Mouse (Mus musculus) lung, postnatal 0 days (tissue): ENCODE data around the gene Gm9268. TPM values are rescaled to one million over a fixed set of nuclear protein-coding genes. Genes with fewer than 3 reads are reported as not detected.
"Not testable (repeated sequence)": the region's sequence is repeated elsewhere in the genome, so short reads cannot be mapped to it uniquely, and the experiment has no call there.

Experiments used
- ATAC-seq: fragments of 200-750 bp; cut with Nextera tagmentation; 2 replicates; pipeline ENCODE4 v1.8.0; 2017; ENCODE audit warnings: moderate library complexity
- DNase-seq: peaks from one replicate; pipeline ENCODE4 v3.0.0-alpha.2; 2016; ENCODE audit warnings: low spot score
- H3K27ac ChIP-seq: fragments of 300-500 bp; sonication (generic); 2 replicates; pipeline ENCODE4 v1.5.1; 2014; ENCODE audit warnings: antibody characterized with exemption, mild to moderate bottlenecking, low read length, mixed read lengths
- H3K27me3 ChIP-seq: fragments of 300-500 bp; sonication (generic); replicated peaks from 2 replicates; pipeline ENCODE4 v1.6.1; 2014; ENCODE audit warnings: low read length, mixed read lengths; ENCODE audit not compliant: insufficient read depth
- H3K36me3 ChIP-seq: fragments of 300-500 bp; sonication (generic); 2 replicates; pipeline ENCODE4 v1.6.1; 2014; ENCODE audit warnings: low read length, mixed read lengths; ENCODE audit not compliant: insufficient read depth
- H3K4me1 ChIP-seq: fragments of 300-500 bp; sonication (generic); 2 replicates; pipeline ENCODE4 v1.6.1; 2014; ENCODE audit warnings: antibody characterized with exemption, low read depth, low read length, mixed read lengths; ENCODE audit not compliant: insufficient read depth
- H3K4me2 ChIP-seq: fragments of 300-500 bp; sonication (generic); replicated peaks from 2 replicates; pipeline ENCODE4 v1.6.1; 2014; ENCODE audit warnings: low read depth, mild to moderate bottlenecking, low read length, moderate library complexity, mixed read lengths
- H3K4me3 ChIP-seq: fragments of 300-500 bp; sonication (generic); 2 replicates; pipeline ENCODE4 v1.5.1; 2014; ENCODE audit warnings: low read depth, low read length
- H3K9ac ChIP-seq: fragments of 300-500 bp; sonication (generic); replicated peaks from 2 replicates; pipeline ENCODE4 v1.6.1; 2014; ENCODE audit warnings: low read depth, mild to moderate bottlenecking
- H3K9me3 ChIP-seq: fragments of 300-500 bp; sonication (generic); 2 replicates; pipeline ENCODE4 v1.6.1; 2016; ENCODE audit warnings: low read length, mixed read lengths
- CTCF ChIP-seq: IDR thresholded peaks from 2 replicates; pipeline ENCODE4 v1.5.1; 2016; ENCODE audit warnings: antibody characterized with exemption, mild to moderate bottlenecking
- EP300 ChIP-seq: IDR thresholded peaks from 2 replicates; pipeline ENCODE4 v1.6.1; 2016; ENCODE audit warnings: antibody characterized with exemption, mild to moderate bottlenecking, control low read depth
- WGBS: fragments of 180-500 bp; shearing (Covaris S2); extraction: QIAGEN DNeasy Blood & Tissue Kit; methylation state at CpG from one replicate; pipeline ENCODE4 v1.1.7; 2014; 5-methylcytosine and 5-hydroxymethylcytosine counted together
- polyA plus RNA-seq: library from polyadenylated mRNA; unstranded; fragments of >200 nt; fragmentation: Nextera tagmentation; extraction: Ambion mirVana; gene quantifications from 2 replicates; pipeline ENCODE4 v1.2.1, GENCODE M21; 2015

The Gm9268 gene
- not detected in 2 replicates for polyA plus RNA-seq

DNA sequence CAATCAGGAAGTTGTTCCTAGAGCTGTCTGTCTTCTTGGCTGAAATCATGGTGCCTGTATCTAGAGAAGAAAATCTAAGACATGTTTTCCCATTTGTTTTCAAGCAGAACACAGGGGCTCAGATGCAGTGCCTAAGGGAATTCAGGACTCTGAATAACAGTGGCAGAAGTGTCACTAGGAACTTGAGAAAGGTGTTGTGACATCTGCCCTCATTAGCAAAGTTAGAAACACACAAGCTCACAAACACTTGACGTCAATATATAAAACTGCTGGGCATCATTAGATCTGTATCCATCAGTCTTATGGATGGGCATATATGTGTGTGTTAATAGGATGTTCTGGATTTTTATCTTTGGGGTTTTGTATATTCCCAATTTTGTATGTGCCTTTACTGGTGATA is at the start of gene Gm9268:
Gm9268 (plus strand) TSS at position 301 of the 400 bp plus-strand sequence.
- not testable (repeated sequence) for H3K4me3 ChIP-seq, H3K27me3 ChIP-seq, ATAC-seq, H3K4me2 ChIP-seq, H3K9ac ChIP-seq, H3K36me3 ChIP-seq, DNase-seq, H3K27ac ChIP-seq, H3K4me1 ChIP-seq, H3K9me3 ChIP-seq
- WGBS, result no CpG with 5 or more reads among the region's 1 CpGs

GRCm38 (mm10) chr7:42980098-42980497 is 38.5 kb upstream of the Gm9268 start:
- DNase-seq (no peak), ATAC-seq (no peak)
- no peaks in the 10 kb centered on the region for H3K27me3 ChIP-seq
- no peaks in the 10 kb centered on the region for H3K4me1 ChIP-seq
- 82% methylated on average over 11 of the region's 11 CpGs for WGBS
- no peak overlapping the region for H3K4me3 ChIP-seq
- TF ChIP-seq CTCF, result no peak
- TF ChIP-seq EP300, result no peak
- no peak overlapping the region for H3K27ac ChIP-seq
- H3K9ac ChIP-seq, result no peak overlapping the region
- no peaks in the 10 kb centered on the region for H3K36me3 ChIP-seq
- peaks cover 6% of the 10 kb centered on the region; the same call in 1 of the 2 replicates for H3K9me3 ChIP-seq
- H3K4me2 ChIP-seq, result no peak overlapping the region

DNA sequence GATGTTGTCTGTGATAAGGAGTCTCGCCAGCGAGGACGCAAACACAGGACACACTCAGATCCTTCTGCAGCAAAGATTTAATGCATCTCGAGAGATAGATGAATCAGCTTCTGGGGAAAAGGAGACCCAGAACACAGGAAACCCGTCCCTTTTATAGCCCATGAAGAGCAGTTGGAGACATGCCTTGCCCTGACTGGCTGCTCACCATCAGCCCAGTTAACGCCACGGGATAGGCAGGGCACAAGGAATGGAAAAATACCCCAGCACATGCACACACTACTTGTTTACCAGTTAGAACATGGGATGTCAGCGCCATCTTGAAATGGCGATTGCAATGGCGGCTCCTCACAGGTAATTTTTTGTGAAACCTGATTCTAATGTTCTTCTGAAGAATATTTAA is 37.8 kb upstream of the Gm9268 start:
- Histone ChIP-seq H3K36me3 (no peaks in the 10 kb centered on the region), H3K4me1 (no peaks in the 10 kb centered on the region), H3K9me3 (peaks cover 6% of the 10 kb centered on the region; the same call in 1 of the 2 replicates), H3K27me3 (no peaks in the 10 kb centered on the region), H3K4me3 (no peak overlapping the region), H3K9ac (no peak overlapping the region), H3K4me2 (no peak overlapping the region), H3K27ac (no peak overlapping the region)
- no peak for ATAC-seq
- DNase-seq, result no peak
- 81% methylated on average over 10 of the region's 10 CpGs for WGBS
- TF ChIP-seq EP300 (no peak), CTCF (no peak)

DNA sequence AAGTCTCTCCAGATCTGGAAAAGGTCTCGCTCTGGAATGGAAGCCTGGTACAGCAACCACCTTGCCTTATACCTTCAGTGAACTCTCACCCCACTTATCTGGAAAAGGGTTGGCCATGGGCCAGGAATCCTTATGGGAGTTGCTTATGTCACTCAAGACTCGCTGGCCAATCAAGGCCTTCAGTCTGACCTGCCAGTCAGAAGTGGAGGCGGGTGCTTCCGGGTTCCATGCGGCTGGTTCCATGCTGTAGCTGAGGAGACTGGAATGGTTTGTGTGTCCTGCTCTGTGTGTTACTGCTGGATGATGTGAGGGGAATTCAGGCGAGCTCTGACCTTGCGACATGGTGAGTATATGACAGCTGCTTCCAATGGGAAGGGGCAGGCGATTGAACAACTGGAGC is 59.3 kb downstream of the Gm9268 start:
- no peak overlapping the region for H3K4me2 ChIP-seq
- no peaks in the 10 kb centered on the region for H3K36me3 ChIP-seq
- no peak for TF ChIP-seq EP300
- DNase-seq (no peak), ATAC-seq (no peak)
- H3K4me1 ChIP-seq, result no peaks in the 10 kb centered on the region
- H3K27ac ChIP-seq, result no peak overlapping the region
- H3K9me3 ChIP-seq, result no peaks in the 10 kb centered on the region
- no peak overlapping the region for H3K9ac ChIP-seq
- 85% methylated on average over 8 of the region's 8 CpGs for WGBS
- H3K27me3 ChIP-seq, result no peaks in the 10 kb centered on the region
- H3K4me3 ChIP-seq, result no peak overlapping the region

Other genes with a start within 250 kb of the Gm9268 start
- gene Vmn2r62, start 225.2 kb upstream of the Gm9268 start, polyA plus RNA-seq, result not detected in 2 replicates
- gene Gm2381, start 151.5 kb upstream of the Gm9268 start, polyA plus RNA-seq, result not detected in 2 replicates
- gene Vmn2r63, start 84.9 kb upstream of the Gm9268 start, polyA plus RNA-seq, result not detected in 2 replicates
- not detected in 2 replicates for gene Zfp936, start 95.5 kb downstream of the Gm9268 start, polyA plus RNA-seq